Mouse (Mus musculus) hindbrain, postnatal 0 days (tissue): ENCODE data around the gene Ap1m1. TPM values are rescaled to one million over a fixed set of nuclear protein-coding genes. Genes with fewer than 3 reads are reported as not detected.

Source experiments
- ATAC-seq: fragments of 200-750 bp; cut with Nextera tagmentation; 2 replicates; pipeline ENCODE4 v1.8.0; 2017; ENCODE audit warnings: mild to moderate bottlenecking, moderate TSS enrichment, moderate library complexity
- DNase-seq: peaks from one replicate; pipeline ENCODE4 v3.0.0-alpha.2; 2015; ENCODE audit warnings: low spot score
- H3K27ac ChIP-seq: fragments of 300-500 bp; sonication (generic); 2 replicates; pipeline ENCODE4 v1.5.1; 2014; ENCODE audit warnings: mild to moderate bottlenecking
- H3K27me3 ChIP-seq: fragments of 300-500 bp; sonication (generic); 2 replicates; pipeline ENCODE4 v1.6.1; 2014; ENCODE audit warnings: low read length, mixed read lengths; ENCODE audit not compliant: insufficient read depth
- H3K36me3 ChIP-seq: fragments of 300-500 bp; sonication (generic); 2 replicates; pipeline ENCODE4 v1.6.1; 2014; ENCODE audit warnings: low read length, mixed read lengths; ENCODE audit not compliant: insufficient read depth
- H3K4me1 ChIP-seq: fragments of 300-500 bp; sonication (generic); 2 replicates; pipeline ENCODE4 v1.6.1; 2014; ENCODE audit warnings: antibody characterized with exemption, low read length, mixed read lengths; ENCODE audit not compliant: insufficient read depth
- H3K4me2 ChIP-seq: fragments of 300-500 bp; sonication (generic); 2 replicates; pipeline ENCODE4 v1.6.1; 2014; ENCODE audit warnings: low read depth, mild to moderate bottlenecking, low read length, moderate library complexity, mixed read lengths
- H3K4me3 ChIP-seq: fragments of 300-500 bp; sonication (generic); 2 replicates; pipeline ENCODE4 v1.5.1; 2014; ENCODE audit warnings: low read length
- H3K9ac ChIP-seq: fragments of 300-500 bp; sonication (generic); replicated peaks from 2 replicates; pipeline ENCODE4 v1.6.1; 2014; ENCODE audit warnings: mild to moderate bottlenecking, low read length, moderate library complexity, mixed read lengths
- H3K9me3 ChIP-seq: fragments of 300-500 bp; sonication (generic); 2 replicates; pipeline ENCODE4 v1.6.1; 2016; ENCODE audit warnings: low read length, mixed read lengths
- CTCF ChIP-seq: IDR thresholded peaks from 2 replicates; pipeline ENCODE4 v1.5.1; 2016; ENCODE audit warnings: antibody characterized with exemption, control low read depth, low read depth
- WGBS: fragments of 180-500 bp; shearing (Covaris S2); extraction: QIAGEN DNeasy Blood & Tissue Kit; methylation state at CpG from one replicate; pipeline ENCODE4 v1.1.7; 2014; 5-methylcytosine and 5-hydroxymethylcytosine counted together
- polyA plus RNA-seq: library from polyadenylated mRNA; unstranded; fragments of >200 nt; fragmentation: Nextera tagmentation; extraction: Ambion mirVana; gene quantifications from 2 replicates; pipeline ENCODE4 v1.2.1, GENCODE M21; 2015
- total RNA-seq: library from RNA; depleted of rRNA; stranded (reverse); fragments of >200 nt; gene quantifications from 2 replicates; pipeline ENCODE4 v1.2.3, GENCODE M21; 2014

Gene Ap1m1
- total and polyA plus RNA-seq, 2 experiments from 2014 or later = 81.3 to 216 TPM

GRCm38 (mm10) chr8:72281634-72282033, 41.8 kb downstream of the Ap1m1 start:
- no peak overlapping the region for H3K4me2 ChIP-seq
- no peaks in the 10 kb centered on the region for H3K4me1 ChIP-seq
- no peak overlapping the region for H3K27ac ChIP-seq
- H3K9ac ChIP-seq = no peak overlapping the region
- H3K4me3 ChIP-seq = no peak overlapping the region
- TF ChIP-seq CTCF = no peak
- peak; percentile 29; the same call in 1 of the 2 replicates for ATAC-seq
- no peaks in the 10 kb centered on the region for H3K36me3 ChIP-seq
- DNase-seq = peak; percentile 48
- H3K9me3 ChIP-seq = no peaks in the 10 kb centered on the region
- WGBS = 23% methylated on average over 3 of the region's 3 CpGs
- H3K27me3 ChIP-seq = no peaks in the 10 kb centered on the region

GRCm38 (mm10) chr8:72285285-72285684, 45.5 kb downstream of the Ap1m1 start:
- H3K4me3 ChIP-seq = no peak overlapping the region
- no peaks in the 10 kb centered on the region for H3K4me1 ChIP-seq
- TF ChIP-seq CTCF = no peak
- H3K36me3 ChIP-seq = no peaks in the 10 kb centered on the region
- H3K27me3 ChIP-seq = no peaks in the 10 kb centered on the region
- no peak for DNase-seq
- no peak overlapping the region for H3K27ac ChIP-seq
- H3K9me3 ChIP-seq = no peaks in the 10 kb centered on the region
- H3K9ac ChIP-seq = no peak overlapping the region
- no peak overlapping the region for H3K4me2 ChIP-seq
- 74% methylated on average over 4 of the region's 4 CpGs for WGBS
- no peak for ATAC-seq

- no peak overlapping the region for H3K4me2 ChIP-seq
- no peaks in the 10 kb centered on the region for H3K9me3 ChIP-seq
- DNase-seq (no peak), ATAC-seq (no peak)
- no peak overlapping the region for H3K4me3 ChIP-seq
- no peaks in the 10 kb centered on the region for H3K36me3 ChIP-seq
- H3K4me1 ChIP-seq = no peaks in the 10 kb centered on the region
- no peak for TF ChIP-seq CTCF
- no peaks in the 10 kb centered on the region for H3K27me3 ChIP-seq
- no peak overlapping the region for H3K27ac ChIP-seq
- H3K9ac ChIP-seq = no peak overlapping the region
Observed at GRCm38 (mm10) chr8:72289051-72289450, 49.2 kb downstream of the Ap1m1 start.

GRCm38 (mm10) chr8:72291104-72291503, 51.3 kb downstream of the Ap1m1 start:
- no peaks in the 10 kb centered on the region for H3K36me3 ChIP-seq
- H3K9me3 ChIP-seq = no peaks in the 10 kb centered on the region
- H3K4me3 ChIP-seq = no peak overlapping the region
- 82% methylated on average over 2 of the region's 2 CpGs for WGBS
- no peak for ATAC-seq
- H3K4me2 ChIP-seq = no peak overlapping the region
- H3K4me1 ChIP-seq = no peaks in the 10 kb centered on the region
- H3K27me3 ChIP-seq = no peaks in the 10 kb centered on the region
- DNase-seq = no peak
- H3K27ac ChIP-seq = no peak overlapping the region
- H3K9ac ChIP-seq = no peak overlapping the region
- no peak for TF ChIP-seq CTCF

- H3K9ac ChIP-seq = no peak overlapping the region
Observed at GRCm38 (mm10) chr8:72293309-72293708, 53.5 kb downstream of the Ap1m1 start.

GRCm38 (mm10) chr8:72295125-72295524, 55.3 kb downstream of the Ap1m1 start:
- DNase-seq = no peak
- no peak for TF ChIP-seq CTCF
- no peaks in the 10 kb centered on the region for H3K4me1 ChIP-seq
- no peaks in the 10 kb centered on the region for H3K36me3 ChIP-seq
- H3K27me3 ChIP-seq = no peaks in the 10 kb centered on the region
- 55% methylated on average over 3 of the region's 3 CpGs for WGBS
- H3K27ac ChIP-seq = peak overlapping the region; percentile 66
- no peak overlapping the region for H3K9ac ChIP-seq
- ATAC-seq = 0 out of 2 replicates have a peak, but pooled peaks have one; percentile 19
- H3K9me3 ChIP-seq = no peaks in the 10 kb centered on the region
- H3K4me2 ChIP-seq = peak overlapping the region; percentile 36; the same call in 1 of the 2 replicates
- no peak overlapping the region for H3K4me3 ChIP-seq

More at GRCm38 (mm10) chr8:72293309-72293708, 53.5 kb downstream of the Ap1m1 start:
- no peaks in the 10 kb centered on the region for H3K36me3 ChIP-seq
- DNase-seq (no peak), ATAC-seq (no peak)
- H3K27me3 ChIP-seq = no peaks in the 10 kb centered on the region
- no peak overlapping the region for H3K27ac ChIP-seq
- H3K4me1 ChIP-seq = no peaks in the 10 kb centered on the region
- no peak overlapping the region for H3K4me3 ChIP-seq
- no peaks in the 10 kb centered on the region for H3K9me3 ChIP-seq
- TF ChIP-seq CTCF = no peak
- no peak overlapping the region for H3K4me2 ChIP-seq

GRCm38 (mm10) chr8:72295679-72296078, 55.9 kb downstream of the Ap1m1 start:
- no peaks in the 10 kb centered on the region for H3K36me3 ChIP-seq
- no peak overlapping the region for H3K9ac ChIP-seq
- peak; percentile 86 for ATAC-seq
- WGBS = 22% methylated on average over 8 of the region's 8 CpGs
- H3K4me3 ChIP-seq = no peak overlapping the region
- peak overlapping the region; percentile 66 for H3K27ac ChIP-seq
- DNase-seq = peak; percentile 78
- H3K27me3 ChIP-seq = no peaks in the 10 kb centered on the region
- H3K9me3 ChIP-seq = no peaks in the 10 kb centered on the region
- TF ChIP-seq CTCF = no peak
- H3K4me2 ChIP-seq = peak overlapping the region; percentile 36; the same call in 1 of the 2 replicates
- no peaks in the 10 kb centered on the region for H3K4me1 ChIP-seq
